Mouse (Mus musculus): ENCODE measurements around the gene Cracr2b.

DNA sequence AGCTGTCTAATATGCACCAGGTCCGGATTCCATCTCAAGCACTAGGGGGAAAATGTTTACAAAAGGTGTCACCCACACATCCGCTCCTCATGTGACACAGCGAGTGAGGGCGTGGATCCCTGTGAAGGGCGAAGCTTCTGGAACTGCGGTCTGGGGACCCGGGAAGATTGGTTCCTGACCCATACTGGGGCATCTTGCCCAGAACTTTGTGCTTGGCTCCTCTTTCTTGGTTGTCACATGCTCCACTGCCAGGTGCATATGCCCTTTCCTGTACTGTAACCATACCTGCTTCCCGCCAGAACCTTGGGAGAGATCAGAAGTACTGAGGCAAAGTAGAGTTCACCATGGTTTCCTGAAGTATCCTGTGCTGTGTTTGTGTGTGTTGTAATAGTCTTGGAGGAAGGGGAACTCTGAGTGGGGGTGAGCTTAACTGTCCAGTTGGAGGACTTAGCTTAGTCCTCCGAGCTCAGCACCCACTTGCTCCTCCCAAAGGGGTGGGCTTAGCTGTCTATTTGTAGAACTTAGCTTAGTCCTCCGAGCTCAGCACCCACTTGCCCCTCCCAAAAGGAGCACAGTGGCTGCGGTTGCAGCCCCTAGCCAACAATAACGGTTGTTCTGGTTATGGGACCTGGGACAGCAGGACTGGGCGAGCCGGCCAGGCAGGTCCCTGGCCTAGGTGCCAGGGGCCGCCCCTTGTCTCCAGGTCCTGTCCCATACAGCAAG lies at the start of gene Cracr2b:
- TF ChIP-seq JUND (IDR thresholded peaks at IDR 0.05; ENCODE audit: low read depth, low read length) = no peak
- no peak for TF ChIP-seq CTCF (IDR thresholded peaks at IDR 0.05 in 2 of 3, conservative IDR thresholded peaks at IDR 0.05 in 1 of 3; ENCODE audit: control insufficient read depth in 1 of 3, insufficient read depth in 1 of 3, low read depth in 2 of 3, low read length in 3 of 3, poor library complexity in 1 of 3, severe bottlenecking in 1 of 3)
- no peak for TF ChIP-seq RAD21 (IDR thresholded peaks at IDR 0.05; ENCODE audit: low read depth, low read length)
- no peak for TF ChIP-seq ZNF384 (IDR thresholded peaks at IDR 0.05; ENCODE audit: low read depth, low read length)
- no peak for TF ChIP-seq POLR2A (IDR thresholded peaks at IDR 0.05; ENCODE audit: control insufficient read depth in 1 of 2, insufficient read depth in 1 of 2, low read depth in 1 of 2, low read length in 2 of 2, poor library complexity in 1 of 2)
- no peak for TF ChIP-seq POLR2AphosphoS2 (IDR thresholded peaks at IDR 0.05; ENCODE audit: low read length)
- TF ChIP-seq MAX (IDR thresholded peaks at IDR 0.05; ENCODE audit: low read length) = no peak
- TF ChIP-seq MAFK (IDR thresholded peaks at IDR 0.05; ENCODE audit: borderline replicate concordance, low read depth, low read length) = no peak
- TF ChIP-seq MYC (IDR thresholded peaks at IDR 0.05; ENCODE audit: low read depth, low read length) = no peak
- no peak for TF ChIP-seq SIN3A (IDR thresholded peaks at IDR 0.05; ENCODE audit: low read length)
